Mouse (Mus musculus) frontal cortex, postnatal 10 days (tissue): Measurements from ENCODE around the gene Gpc5.

ENCODE experiments used
- DNase-seq, 2 experiments: peaks; one replicate each; pipeline ENCODE4 v3.0.0; 2022; ENCODE audit warnings: low spot score in 2 of 2, mixed read lengths in 1 of 2

The Gpc5 gene

DNA sequence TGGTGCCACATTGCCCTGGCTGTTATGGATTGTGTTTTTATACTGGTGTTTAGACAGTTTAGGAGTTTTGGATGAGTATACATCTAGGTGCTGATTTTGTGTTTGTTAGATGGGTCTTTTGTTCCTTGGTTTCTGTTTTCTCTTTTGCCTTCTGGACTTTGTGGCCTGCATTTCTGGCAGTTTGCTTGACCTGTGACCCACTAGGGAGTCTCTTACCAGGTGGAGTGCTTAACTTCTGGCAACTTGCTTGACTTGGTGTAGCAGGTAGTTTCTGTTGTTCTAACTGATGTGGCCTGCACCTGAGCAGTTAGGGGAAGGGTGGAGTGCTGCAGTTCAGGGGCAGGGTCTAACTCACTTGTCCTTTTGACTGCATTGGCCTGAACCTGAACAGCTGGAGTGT, 14.3 kb downstream of the Gpc5 start:
- DNase-seq: no peak

GRCm38 (mm10) chr14:115107467-115107866, 15.5 kb downstream of the Gpc5 start:
- DNase-seq: no peak

GRCm38 (mm10) chr14:115118626-115119025, 26.6 kb downstream of the Gpc5 start:
- DNase-seq: no peak

- DNase-seq: no peak
Observed at GRCm38 (mm10) chr14:115148821-115149220, 56.8 kb downstream of the Gpc5 start.

DNA sequence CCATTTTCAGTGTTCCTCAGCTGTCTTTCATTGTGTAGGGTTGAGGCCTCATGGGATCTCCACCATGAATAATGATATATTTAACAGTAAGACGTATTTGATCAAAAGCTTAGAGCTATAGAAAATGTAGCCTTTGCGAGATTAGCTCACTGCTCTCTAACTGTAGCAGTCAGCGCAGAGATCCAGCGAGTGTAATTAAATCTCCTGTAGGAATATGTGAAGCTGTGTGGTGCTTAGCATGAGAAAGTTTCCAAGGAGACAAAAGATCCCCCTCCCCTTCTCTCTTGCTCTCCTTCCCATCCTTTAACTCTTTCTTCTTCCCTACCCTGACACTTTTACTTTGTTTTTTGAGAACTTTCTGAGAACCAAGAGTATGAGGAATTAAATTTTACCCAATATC, 64.6 kb downstream of the Gpc5 start:
- no peak for DNase-seq

DNA sequence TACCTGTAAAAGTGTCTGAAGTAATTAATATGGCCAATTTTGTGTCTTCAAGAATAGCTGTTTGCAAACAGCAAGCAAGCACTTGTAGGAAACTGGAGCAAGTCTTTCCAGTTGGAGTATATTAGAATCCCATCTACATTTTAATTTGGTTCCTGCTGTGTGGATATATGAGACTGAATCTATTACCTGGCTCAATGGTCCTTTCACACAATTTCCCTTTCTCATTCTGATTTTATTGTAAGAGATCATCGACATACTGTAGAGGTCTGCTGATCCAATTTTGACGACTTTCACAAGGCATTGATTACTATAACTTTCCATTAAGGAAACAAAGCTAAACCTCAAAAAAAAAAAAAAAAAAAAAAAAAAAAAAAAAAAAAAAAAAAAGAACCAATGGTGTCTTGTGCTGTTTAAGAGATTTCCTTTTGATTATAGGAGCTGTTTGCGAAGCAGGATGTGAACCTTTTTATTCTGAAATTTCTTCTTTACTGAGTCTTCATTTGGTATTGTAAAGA, 85.4 kb downstream of the Gpc5 start:
- DNase-seq: no peak

DNA sequence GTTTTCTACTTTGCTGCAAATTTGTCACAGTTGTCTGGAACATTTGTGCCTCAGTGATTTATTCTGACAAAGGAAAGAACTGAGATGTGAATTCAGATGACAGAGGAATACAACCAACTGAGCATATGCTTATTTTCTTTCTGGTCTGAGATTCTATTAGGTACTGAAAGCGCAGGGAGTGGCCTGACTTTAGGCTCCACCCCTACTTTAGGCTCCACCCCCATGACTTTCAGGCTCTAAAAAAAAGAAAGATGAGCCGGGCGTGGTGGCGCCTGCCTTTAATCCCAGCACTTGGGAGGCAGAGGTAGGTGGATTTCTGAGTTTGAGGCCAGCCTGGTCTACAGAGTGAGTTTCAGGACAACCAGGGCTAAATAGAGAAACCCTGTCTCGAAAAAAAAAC, 87.9 kb downstream of the Gpc5 start:
- DNase-seq: no peak

DNA sequence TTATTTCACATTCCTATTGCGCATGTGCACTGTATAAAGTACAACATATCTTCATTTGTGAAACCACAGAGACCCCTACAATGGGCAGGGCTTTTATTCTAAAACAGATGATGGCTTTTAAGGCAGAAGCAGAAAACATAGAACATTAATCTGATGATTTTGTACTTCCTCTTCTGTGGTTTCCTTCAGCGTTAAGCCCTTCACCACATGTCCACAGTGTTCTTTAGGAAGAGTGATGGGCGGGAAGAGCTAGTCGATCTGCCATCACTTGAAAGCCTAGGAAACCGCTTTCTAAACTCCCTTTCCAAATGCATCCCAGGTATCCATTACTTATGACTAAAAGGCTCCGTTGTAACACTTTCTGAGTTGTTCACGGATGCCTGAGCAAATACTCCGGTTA, 96.2 kb downstream of the Gpc5 start:
- no peak for DNase-seq

DNA sequence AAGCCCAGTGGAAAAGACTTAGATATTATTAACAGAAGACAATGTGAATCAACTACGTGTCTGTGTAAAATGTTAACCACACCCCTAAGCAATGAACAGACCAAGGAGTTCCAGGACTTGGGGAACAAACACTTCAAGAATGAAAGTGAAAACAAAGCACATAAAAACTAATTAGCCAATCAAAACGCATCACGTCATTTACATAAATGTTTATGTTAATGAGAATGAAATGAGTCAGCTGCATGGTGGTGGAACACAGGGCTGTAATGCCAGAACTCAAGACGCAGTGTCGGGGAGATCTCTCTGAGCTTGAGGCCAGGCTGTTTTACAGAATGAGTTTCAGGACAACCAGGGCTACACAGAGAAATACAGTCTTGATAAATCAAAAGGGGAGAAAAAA, 136.1 kb downstream of the Gpc5 start:
- no peak for DNase-seq

- DNase-seq: no peak
Observed at GRCm38 (mm10) chr14:115236387-115236786, 144.4 kb downstream of the Gpc5 start.

- DNase-seq: no peak
Observed at GRCm38 (mm10) chr14:115240621-115241373, 148.8 kb downstream of the Gpc5 start.

- DNase-seq: no peak
Observed at GRCm38 (mm10) chr14:115250537-115250936, 158.5 kb downstream of the Gpc5 start.

DNA sequence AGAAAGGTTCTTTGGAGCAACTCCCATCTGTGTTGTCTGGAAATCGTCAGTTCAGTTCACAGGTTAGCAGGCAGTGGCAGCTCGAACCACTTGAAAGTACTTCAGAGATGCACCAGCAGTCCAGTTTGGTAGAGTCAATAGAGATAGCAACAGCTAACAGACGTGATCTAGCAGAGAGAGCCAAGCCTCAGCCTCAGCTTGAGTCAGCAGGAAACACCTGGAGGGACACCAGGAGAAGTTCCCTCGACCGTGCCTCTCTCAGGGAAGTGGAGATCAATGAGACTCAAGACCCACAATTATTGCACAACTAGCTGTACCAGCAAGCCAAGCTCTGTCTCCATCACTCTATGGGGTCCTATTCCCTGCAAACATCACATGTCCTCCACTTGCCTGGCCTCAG, 159.8 kb downstream of the Gpc5 start:
- DNase-seq: no peak

DNA sequence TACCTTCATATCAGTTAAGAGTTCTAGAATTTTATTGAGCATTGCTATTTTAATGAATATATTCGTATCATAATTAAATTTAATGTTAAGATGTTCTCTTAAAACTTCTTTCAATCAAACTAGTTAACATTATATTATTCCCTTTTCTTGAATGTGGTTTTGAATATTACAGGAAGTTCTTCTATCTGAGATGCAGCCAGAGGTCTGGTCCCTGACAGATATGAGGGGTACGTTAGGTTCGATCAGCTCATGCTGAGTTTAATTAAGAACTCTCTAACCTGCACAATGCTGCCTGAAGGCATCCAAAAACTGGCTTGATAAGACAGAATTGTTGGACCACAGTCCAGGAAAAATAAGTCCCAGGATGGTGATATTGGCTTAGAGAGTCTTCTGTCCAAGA, 161.1 kb downstream of the Gpc5 start:
- DNase-seq: no peak

DNA sequence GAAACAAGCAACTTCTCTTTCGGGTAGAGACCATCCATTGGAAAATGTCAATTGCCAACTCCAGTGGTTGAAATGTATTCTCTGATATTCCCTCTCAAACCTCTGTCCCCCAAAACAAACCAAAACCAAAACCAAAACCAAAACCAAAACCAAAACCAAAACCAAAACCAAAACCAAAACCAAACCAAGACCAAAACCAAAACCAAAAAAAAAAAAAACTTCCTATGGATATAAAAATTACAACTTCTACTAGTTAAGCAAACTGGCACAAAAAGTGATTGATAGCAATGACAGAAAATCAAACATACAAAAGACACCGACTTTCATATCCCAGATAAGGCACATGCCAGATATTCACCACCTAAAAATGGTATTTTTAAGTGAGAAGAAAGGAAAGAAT, 161.7 kb downstream of the Gpc5 start:
- DNase-seq: no peak

DNA sequence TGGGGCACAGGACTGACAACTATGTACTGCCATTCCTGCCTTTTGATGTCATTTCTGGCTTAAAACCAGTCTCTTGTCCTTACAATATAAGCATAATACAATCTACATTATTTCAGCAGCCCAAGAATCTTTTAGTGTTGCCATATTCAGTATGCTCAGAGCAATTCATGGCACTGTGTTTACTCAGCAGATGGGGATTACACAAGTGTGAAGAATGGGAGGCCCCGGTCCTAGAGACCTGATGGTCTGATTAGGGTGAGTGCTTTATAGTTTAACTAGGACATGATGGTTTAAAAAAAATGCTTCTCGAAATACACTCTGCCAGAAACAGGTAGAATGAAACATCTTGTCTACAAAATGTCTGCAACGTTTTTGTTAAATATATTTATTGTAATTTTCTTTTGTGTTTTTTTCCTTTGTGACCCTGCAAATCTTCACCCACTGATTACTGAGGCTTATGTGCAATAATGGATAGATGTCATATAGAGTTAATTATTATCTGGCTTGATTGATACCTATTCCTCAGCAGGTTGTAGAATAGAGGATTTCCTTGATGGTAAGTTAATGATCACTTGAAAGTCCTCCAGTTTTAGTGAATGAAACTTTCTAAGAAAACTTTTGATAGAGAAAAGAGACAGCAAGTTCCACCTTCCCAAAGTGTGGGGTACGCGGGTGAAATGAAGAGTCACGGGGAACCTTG, 177.8 kb downstream of the Gpc5 start:
- DNase-seq: no peak

DNA sequence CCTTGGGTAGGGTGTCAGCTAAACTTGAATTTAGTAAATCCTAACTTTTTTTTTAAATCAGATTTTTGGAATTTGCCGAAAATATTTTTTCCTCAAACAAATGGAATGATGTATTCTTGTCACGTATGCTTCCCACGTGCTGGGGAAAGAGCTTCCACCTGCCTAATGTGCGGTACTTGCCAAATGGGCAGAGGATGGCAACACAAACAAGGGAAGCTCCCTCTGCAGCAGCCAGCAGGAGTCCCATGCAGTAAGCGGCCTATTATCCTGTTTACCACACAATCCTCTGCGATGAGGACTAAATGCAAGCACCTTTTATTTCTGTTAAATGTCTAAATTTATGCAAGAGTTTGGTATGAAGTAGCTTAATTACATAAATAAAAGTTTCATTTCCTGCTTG, 178.4 kb downstream of the Gpc5 start:
- DNase-seq: no peak

DNA sequence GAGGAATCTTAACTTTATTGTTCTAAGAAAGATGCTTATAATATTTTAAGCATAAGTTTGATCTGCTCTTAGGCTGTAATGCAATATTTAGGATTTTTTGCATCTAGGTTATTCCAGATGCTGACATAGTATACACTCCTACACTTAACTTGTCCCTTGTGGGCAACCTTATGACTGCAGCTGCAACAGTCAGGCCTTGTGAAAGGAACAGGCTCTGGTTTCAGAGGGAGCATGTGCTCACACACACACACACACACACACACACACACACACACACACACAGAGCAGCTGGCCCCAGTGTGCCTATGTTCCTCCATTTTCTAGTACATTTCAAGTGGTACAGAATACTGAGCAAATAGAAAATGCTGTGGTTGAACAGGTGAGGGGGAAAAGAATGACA, 190.8 kb downstream of the Gpc5 start:
- DNase-seq: no peak

DNA sequence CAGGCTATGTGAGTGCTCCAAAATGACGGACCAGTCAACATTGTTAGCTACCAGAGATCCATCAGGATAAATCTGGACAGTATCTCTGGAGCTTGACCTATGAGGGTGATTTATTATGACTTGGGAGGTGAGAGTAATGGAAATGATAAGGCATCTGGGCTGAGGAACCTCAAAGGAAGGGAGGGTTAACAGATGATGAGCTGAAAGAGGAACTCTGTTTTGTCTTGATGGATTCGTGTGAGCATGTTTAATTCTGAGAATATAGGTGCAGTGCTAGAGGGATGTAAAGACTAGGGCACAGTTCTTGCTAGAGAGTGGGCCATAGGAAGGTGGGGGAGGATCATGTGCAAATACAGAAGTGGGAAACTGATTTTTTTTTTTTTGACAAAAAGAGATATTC, 232.2 kb downstream of the Gpc5 start:
- no peak for DNase-seq

DNA sequence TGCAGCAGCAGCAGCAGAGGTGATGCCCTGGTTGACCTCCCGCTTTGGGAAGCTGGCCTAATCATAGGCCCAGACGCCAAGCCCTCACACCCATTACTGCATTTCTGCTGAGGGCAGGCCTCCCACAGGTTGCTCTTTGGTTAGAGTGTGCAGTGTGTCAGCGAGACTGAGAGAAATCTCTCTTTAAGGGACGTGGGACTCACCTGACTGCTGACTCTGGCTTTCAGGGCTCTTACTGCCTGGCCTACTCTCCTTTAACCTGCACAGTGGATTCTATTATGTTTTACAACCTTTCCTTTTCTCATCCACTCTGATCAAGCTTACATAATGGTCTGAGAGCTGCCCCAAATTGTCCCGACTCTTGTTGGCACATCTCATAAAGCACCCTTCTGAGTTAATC, 234.4 kb downstream of the Gpc5 start:
- DNase-seq: no peak

DNA sequence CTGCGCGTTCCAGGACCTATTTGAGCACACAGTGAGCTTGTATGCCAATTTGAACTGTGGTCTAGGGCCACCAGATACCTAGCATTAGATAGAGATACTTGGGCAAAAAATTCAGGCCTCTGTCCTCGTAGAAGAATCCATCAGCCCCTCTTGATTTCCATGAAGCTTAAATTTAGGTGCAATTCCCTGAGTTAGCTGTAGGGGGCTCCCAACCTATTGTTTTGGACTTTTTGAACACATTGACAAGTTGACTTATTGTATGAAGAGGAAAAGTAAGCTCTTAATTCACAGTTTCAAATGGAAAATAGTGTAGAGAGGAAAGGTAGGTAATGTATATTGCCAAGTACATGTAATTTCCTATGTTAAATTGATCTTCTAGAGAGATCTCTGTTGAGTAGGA, 247.1 kb downstream of the Gpc5 start:
- DNase-seq: no peak

DNA sequence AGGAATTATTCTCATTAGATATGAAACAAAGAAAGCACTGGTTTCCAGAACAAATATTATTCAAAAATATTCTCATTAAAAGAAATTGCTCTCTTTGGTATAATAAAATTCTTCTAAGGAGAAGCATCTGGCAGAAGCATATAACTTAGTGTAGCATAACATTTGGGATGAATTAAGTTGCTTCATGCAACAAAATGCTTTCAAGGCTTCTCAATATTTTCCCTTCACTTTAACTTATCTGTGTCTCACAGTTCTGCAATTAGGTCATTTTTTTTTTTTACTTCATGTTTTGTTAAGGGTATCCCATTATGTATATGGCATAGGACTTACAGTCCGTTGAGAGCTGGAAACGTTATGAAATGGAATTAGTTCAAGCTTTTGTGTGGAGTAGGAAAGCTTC, 250.6 kb downstream of the Gpc5 start:
- no peak for DNase-seq

- no peak for DNase-seq
Observed at GRCm38 (mm10) chr14:115349448-115349847, 257.4 kb downstream of the Gpc5 start.
